Mouse (Mus musculus): ENCODE results near the gene Hbs1l.

DNA sequence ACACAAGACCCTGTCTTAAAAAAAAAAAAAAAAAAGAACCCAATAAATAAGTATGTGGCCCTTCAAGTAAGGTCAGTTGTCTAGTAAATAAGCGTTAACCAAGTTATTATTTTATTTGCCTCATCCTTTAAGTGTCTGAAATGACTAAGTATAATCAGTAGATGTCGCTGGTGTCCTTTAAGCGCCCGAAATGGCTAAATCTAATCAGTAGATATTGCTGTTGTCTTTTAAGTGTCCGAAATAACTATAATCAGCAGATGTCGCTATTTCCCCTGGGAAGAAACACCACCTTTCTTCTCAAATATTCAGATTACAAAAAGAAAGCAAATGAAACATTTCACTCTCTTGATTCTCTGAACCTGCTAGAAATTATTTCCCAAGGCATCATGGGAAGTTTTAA is 87.1 kb downstream of the Hbs1l start:
- TF ChIP-seq CTCF (IDR thresholded peaks at IDR 0.05; ENCODE audit: low read depth): peak; percentile 98
- no peak for TF ChIP-seq EP300 (optimal IDR thresholded peaks at IDR 0.05)
